Mouse (Mus musculus) heart, embryonic 10.5 days (tissue): ENCODE results near the gene Rgmb. TPM values are rescaled to one million over a fixed set of nuclear protein-coding genes. Genes with fewer than 3 reads are reported as not detected.

ENCODE experiments used
- DNase-seq: peaks from one replicate; pipeline ENCODE4 v3.0.0-alpha.2; 2017; ENCODE audit warnings: low spot score
- H3K27ac ChIP-seq: fragments of 300-500 bp; sonication (generic); 2 replicates; pipeline ENCODE4 v1.5.1; 2016; ENCODE audit warnings: mild to moderate bottlenecking
- H3K27me3 ChIP-seq: fragments of 300-500 bp; sonication (generic); 2 replicates; pipeline ENCODE4 v1.6.1; 2016; ENCODE audit warnings: mild to moderate bottlenecking; ENCODE audit not compliant: poor library complexity, insufficient read depth, severe bottlenecking
- H3K36me3 ChIP-seq: fragments of 300-500 bp; sonication (generic); 2 replicates; pipeline ENCODE4 v1.6.1; 2016; ENCODE audit warnings: mild to moderate bottlenecking, moderate library complexity
- H3K4me1 ChIP-seq: fragments of 300-500 bp; sonication (generic); 2 replicates; pipeline ENCODE4 v1.6.1; 2016; ENCODE audit warnings: mild to moderate bottlenecking
- H3K4me3 ChIP-seq: fragments of 300-500 bp; sonication (generic); 2 replicates; pipeline ENCODE4 v1.5.1; 2016; ENCODE audit warnings: mild to moderate bottlenecking, moderate library complexity
- H3K9me3 ChIP-seq: fragments of 300-500 bp; sonication (generic); 2 replicates; pipeline ENCODE4 v1.6.1; 2016; ENCODE audit warnings: mild to moderate bottlenecking, moderate library complexity
- WGBS: fragments of 180-500 bp; shearing (Covaris S2); methylation state at CpG from one replicate; pipeline ENCODE4 v1.1.7; 2016; 5-methylcytosine and 5-hydroxymethylcytosine counted together
- polyA plus RNA-seq: library from polyadenylated mRNA; unstranded; fragments of >200 nt; fragmentation: Nextera tagmentation; extraction: Ambion mirVana; gene quantifications from 2 replicates; pipeline ENCODE4 v1.2.1, GENCODE M21; 2016

Gene Rgmb
- polyA plus RNA-seq: 7.1 and 10.7 TPM in 2 replicates

- DNase-seq: no peak
- Histone ChIP-seq H3K27me3 (peaks cover 19% of the 10 kb centered on the region), H3K4me3 (peak within 1 kb of the TSS; percentile 71), H3K27ac (peak within 1 kb of the TSS; percentile 85), H3K36me3 (no peaks in the 10 kb centered on the region), H3K9me3 (no peaks in the 10 kb centered on the region), H3K4me1 (peaks cover 17% of the 10 kb centered on the region)
- WGBS: 2% methylated on average over 55 of the region's 55 CpGs
These were observed at the start of gene Rgmb for GRCm38 (mm10) chr17:15830766-15831644. TSS of gene Rgmb (minus strand) at chr17:15831039.

DNA sequence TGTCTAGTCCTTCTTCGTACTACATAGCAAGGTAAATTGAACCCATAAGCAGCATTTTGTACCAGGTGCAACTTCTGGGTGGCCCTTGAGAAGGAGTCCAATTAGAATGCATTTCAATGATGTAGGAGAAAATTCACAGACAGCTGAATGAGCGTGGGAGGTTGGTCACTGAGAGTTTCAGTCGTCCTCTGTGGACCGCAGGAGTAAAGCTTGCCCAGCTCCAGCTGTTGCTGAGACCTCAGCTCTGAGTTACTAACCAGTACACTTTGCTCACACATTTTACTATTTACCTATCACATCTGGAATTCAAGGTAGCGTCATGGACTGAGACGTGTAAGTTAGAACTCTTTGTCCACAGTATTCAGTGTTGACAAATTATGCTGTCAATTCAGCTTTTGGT, 43.9 kb upstream of the Rgmb start:
- Histone ChIP-seq H3K36me3 (no peaks in the 10 kb centered on the region), H3K27me3 (no peaks in the 10 kb centered on the region), H3K27ac (no peak overlapping the region), H3K4me3 (no peak overlapping the region), H3K9me3 (no peaks in the 10 kb centered on the region), H3K4me1 (no peaks in the 10 kb centered on the region)
- no peak for DNase-seq
- WGBS: 77% methylated on average over 6 of the region's 6 CpGs

DNA sequence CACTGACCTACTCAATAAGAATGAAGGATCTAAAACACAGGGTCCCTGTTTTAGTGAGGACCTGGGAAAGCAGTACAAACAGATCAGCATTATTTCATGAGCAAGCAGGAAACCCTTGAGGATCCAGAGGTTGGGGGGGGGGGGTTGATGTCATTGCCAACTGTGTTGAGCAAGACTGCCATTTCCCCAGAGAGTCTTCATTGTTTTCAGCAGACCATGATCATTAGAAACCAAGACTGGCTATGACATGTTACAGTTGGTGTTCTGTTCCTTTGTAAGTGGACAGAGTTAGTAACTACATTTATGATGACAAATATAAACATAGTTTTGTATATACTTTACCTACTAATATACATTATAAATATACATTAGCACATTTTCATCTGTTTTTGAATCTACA, 41.3 kb upstream of the Rgmb start:
- Histone ChIP-seq H3K27me3 (no peaks in the 10 kb centered on the region), H3K36me3 (no peaks in the 10 kb centered on the region), H3K9me3 (no peaks in the 10 kb centered on the region), H3K4me3 (no peak overlapping the region), H3K27ac (no peak overlapping the region), H3K4me1 (no peaks in the 10 kb centered on the region)
- no peak for DNase-seq

DNA sequence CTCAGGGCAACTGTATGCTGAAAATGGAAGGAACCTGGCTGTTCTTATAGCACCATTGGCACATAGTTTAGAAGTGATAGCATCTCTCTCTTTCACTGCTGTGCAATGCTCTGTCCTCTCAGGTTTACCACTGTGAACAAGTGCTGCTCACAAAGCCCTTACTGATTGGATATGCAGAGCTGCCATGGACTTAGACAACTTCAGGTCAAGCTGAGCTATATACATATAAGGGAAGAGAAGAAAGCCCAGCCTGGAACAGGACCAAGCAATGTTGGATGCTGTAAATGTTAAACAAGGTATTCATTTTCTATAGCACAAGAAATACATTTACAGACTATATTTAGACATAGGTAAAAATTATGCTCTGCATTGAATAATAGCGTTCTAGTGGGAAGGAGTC, 34.4 kb upstream of the Rgmb start:
- WGBS: 89% methylated on average over 1 of the region's 1 CpGs
- no peak for DNase-seq

DNA sequence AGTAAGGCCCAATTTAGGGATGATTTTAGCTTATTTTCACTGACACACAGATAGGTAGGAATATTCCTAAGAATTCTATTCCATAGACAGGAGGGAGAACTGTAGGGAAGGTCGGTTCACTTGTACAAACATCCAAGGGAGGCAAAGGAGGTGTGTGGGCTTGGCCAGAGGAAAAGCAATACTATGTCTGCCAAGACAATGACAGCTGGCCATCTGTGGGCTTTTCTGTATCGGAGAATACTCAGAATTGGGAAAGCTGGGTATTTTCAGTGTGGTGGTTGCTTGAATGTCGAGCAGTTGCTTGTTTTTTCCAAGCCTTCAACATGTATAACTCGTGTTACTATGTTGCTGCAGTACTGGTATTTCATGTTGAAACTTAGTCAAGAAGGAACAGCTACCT, 31.5 kb upstream of the Rgmb start:
- Histone ChIP-seq H3K27me3 (no peaks in the 10 kb centered on the region), H3K4me1 (no peaks in the 10 kb centered on the region), H3K9me3 (no peaks in the 10 kb centered on the region), H3K36me3 (no peaks in the 10 kb centered on the region), H3K4me3 (no peak overlapping the region), H3K27ac (no peak overlapping the region)
- DNase-seq: no peak
- WGBS: 73% methylated on average over 4 of the region's 4 CpGs

More for the DNA sequence above, 34.4 kb upstream of the Rgmb start:
- no peaks in the 10 kb centered on the region for H3K27me3 ChIP-seq
- H3K4me1 ChIP-seq: no peaks in the 10 kb centered on the region
- no peaks in the 10 kb centered on the region for H3K36me3 ChIP-seq
- H3K27ac ChIP-seq: no peak overlapping the region
- H3K9me3 ChIP-seq: no peaks in the 10 kb centered on the region
- H3K4me3 ChIP-seq: no peak overlapping the region

GRCm38 (mm10) chr17:15853121-15853520, 22.3 kb upstream of the Rgmb start:
- no peak overlapping the region for H3K4me3 ChIP-seq
- H3K9me3 ChIP-seq: no peaks in the 10 kb centered on the region
- 65% methylated on average over 2 of the region's 2 CpGs for WGBS
- peaks cover 5% of the 10 kb centered on the region; the same call in 1 of the 2 replicates for H3K4me1 ChIP-seq
- no peaks in the 10 kb centered on the region for H3K27me3 ChIP-seq
- H3K36me3 ChIP-seq: no peaks in the 10 kb centered on the region
- DNase-seq: no peak
- H3K27ac ChIP-seq: no peak overlapping the region

DNA sequence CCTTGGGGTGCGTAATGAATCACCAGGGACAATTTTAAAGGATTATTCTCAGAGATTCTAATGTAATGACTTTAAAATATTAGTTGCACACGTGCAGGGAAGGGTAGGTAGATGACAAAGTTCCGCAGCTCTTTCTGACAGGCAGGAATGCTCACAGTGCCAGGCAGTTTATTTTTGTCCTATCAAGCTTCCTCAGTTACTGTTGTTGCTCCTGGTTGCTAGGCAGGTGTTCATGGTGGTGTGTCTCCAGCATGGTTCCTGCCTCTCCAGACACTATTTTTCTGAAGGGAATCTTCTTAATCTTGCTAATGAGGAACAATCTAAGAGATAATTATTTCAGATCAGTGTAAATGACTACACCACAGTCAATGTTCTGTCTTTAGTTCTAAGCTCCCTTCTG, 19.7 kb upstream of the Rgmb start:
- H3K4me1 ChIP-seq: peaks cover 5% of the 10 kb centered on the region; the same call in 1 of the 2 replicates
- 45% methylated on average over 3 of the region's 3 CpGs for WGBS
- H3K27ac ChIP-seq: no peak overlapping the region
- no peak for DNase-seq
- no peak overlapping the region for H3K4me3 ChIP-seq
- no peaks in the 10 kb centered on the region for H3K27me3 ChIP-seq
- no peaks in the 10 kb centered on the region for H3K9me3 ChIP-seq
- H3K36me3 ChIP-seq: no peaks in the 10 kb centered on the region

GRCm38 (mm10) chr17:15841425-15841824, 10.6 kb upstream of the Rgmb start:
- no peaks in the 10 kb centered on the region for H3K27me3 ChIP-seq
- 69% methylated on average over 2 of the region's 2 CpGs for WGBS
- H3K9me3 ChIP-seq: no peaks in the 10 kb centered on the region
- H3K4me3 ChIP-seq: no peak overlapping the region
- H3K36me3 ChIP-seq: no peaks in the 10 kb centered on the region
- H3K27ac ChIP-seq: no peak overlapping the region
- no peaks in the 10 kb centered on the region for H3K4me1 ChIP-seq
- DNase-seq: no peak

- no peaks in the 10 kb centered on the region for H3K9me3 ChIP-seq
- H3K36me3 ChIP-seq: no peaks in the 10 kb centered on the region
- H3K27me3 ChIP-seq: peaks cover 19% of the 10 kb centered on the region
- no peak overlapping the region for H3K27ac ChIP-seq
- peaks cover 15% of the 10 kb centered on the region for H3K4me1 ChIP-seq
- 36% methylated on average over 5 of the region's 5 CpGs for WGBS
- H3K4me3 ChIP-seq: no peak overlapping the region
- no peak for DNase-seq
These were observed 1.6 kb upstream of the Rgmb start for GRCm38 (mm10) chr17:15832398-15832797.

DNA sequence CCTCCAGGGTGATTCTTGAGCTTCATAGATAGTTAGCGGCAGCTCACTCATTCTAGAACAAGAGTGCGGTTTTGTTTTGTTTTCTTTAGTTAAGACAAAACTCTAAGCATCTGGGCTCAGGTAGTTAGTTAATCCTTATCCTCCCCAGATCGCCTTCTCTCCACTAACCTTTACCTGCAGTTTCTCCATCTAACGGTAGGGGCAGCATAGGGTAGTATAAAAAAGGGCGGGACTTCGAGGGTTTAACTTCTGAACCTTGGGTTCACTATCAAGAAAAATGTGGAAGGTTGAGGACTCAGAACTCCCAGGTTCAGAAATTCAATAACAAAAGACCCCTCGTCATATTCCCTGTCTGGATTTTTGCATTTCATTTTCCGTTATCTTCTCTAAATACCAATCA, 971 bp upstream of the Rgmb start:
- Histone ChIP-seq H3K4me3 (no peak overlapping the region), H3K27me3 (peaks cover 19% of the 10 kb centered on the region), H3K9me3 (no peaks in the 10 kb centered on the region), H3K4me1 (peaks cover 17% of the 10 kb centered on the region), H3K36me3 (no peaks in the 10 kb centered on the region), H3K27ac (no peak overlapping the region)
- WGBS: 13% methylated on average over 8 of the region's 8 CpGs
- DNase-seq: no peak

- H3K4me1 ChIP-seq: peaks cover 17% of the 10 kb centered on the region
- WGBS: 1% methylated on average over 34 of the region's 34 CpGs
- no peaks in the 10 kb centered on the region for H3K36me3 ChIP-seq
- peaks cover 19% of the 10 kb centered on the region for H3K27me3 ChIP-seq
- H3K9me3 ChIP-seq: no peaks in the 10 kb centered on the region
- peak overlapping the region; percentile 85 for H3K27ac ChIP-seq
- peak overlapping the region; percentile 71 for H3K4me3 ChIP-seq
- no peak for DNase-seq
These were observed 571 bp downstream of the Rgmb start for GRCm38 (mm10) chr17:15830171-15830765.

DNA sequence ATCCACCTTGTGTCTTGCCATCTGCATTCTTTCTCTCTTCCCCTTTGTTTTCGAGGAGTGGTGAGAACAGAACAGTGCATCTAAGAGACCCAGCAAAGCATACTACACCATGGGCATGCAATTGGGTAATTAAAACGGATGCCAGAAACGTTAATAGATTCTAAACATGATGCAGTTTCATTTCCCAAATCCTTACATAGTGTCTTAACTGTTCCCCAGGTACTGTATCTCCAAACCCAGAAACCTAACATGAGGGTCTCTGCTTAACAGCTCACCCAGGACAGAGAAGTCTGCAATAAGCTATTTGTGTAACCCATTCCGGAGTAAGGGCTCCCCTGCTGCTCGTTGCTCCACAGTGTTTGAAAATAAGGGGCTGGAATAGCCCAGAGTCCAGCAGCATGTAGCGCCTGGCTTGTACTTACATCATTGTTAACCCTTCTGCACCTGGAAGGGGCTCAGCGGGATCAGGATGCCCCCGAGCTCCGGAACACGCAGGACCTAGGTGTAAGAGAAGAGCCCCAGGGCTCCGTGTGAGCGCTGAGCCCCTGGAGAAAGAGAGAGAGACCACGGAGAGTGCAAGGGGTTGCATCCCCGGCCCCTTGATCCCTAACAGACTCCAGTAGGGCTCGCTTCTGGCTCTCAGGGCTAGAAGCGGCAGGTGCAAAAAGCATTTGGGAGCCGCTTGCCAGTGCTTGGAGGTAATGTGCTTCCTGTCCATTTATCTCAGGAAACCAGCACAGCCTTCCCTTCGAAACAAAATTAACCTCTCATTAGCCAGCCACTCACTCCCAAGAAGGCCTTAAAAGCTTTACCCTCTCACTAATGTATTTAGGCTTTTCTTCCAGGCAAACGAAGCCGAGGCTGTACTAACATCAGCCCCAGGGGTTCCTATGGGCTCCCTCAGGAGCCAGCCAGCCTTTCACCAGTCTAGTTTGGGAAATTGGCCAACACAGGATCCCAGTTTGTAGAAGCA, 1.4 kb downstream of the Rgmb start:
- no peak for DNase-seq
- WGBS: 2% methylated on average over 20 of the region's 20 CpGs
- H3K27me3 ChIP-seq: peaks cover 19% of the 10 kb centered on the region
- peak overlapping the region; percentile 85; the same call in 1 of the 2 replicates for H3K27ac ChIP-seq
- H3K36me3 ChIP-seq: no peaks in the 10 kb centered on the region
- H3K9me3 ChIP-seq: no peaks in the 10 kb centered on the region
- H3K4me3 ChIP-seq: peak overlapping the region; percentile 71
- peaks cover 22% of the 10 kb centered on the region for H3K4me1 ChIP-seq
